Mouse (Mus musculus) hindbrain, embryonic 15.5 days (tissue): Measurements from ENCODE around the gene Syncrip. TPM values are rescaled to one million over a fixed set of nuclear protein-coding genes. Genes with fewer than 3 reads are reported as not detected.
"Not testable (repeated sequence)": the region's sequence is repeated elsewhere in the genome, so short reads cannot be mapped to it uniquely, and the experiment has no call there.

ENCODE experiments used
- ATAC-seq: fragments of 200-750 bp; cut with Nextera tagmentation; 2 replicates; pipeline ENCODE4 v1.8.0; 2017; ENCODE audit warnings: low read depth, moderate number of reproducible peaks, moderate TSS enrichment; ENCODE audit not compliant: low FRiP score
- H3K27ac ChIP-seq: fragments of 300-500 bp; sonication (generic); replicated peaks from 2 replicates; pipeline ENCODE4 v1.5.1; 2015; ENCODE audit warnings: mild to moderate bottlenecking, inconsistent platforms
- H3K27me3 ChIP-seq: fragments of 300-500 bp; sonication (generic); 2 replicates; pipeline ENCODE4 v1.6.1; 2015; ENCODE audit warnings: control low read depth, inconsistent platforms
- H3K36me3 ChIP-seq: fragments of 300-500 bp; sonication (generic); 2 replicates; pipeline ENCODE4 v1.6.1; 2015; ENCODE audit warnings: control low read depth, inconsistent platforms
- H3K4me1 ChIP-seq: fragments of 300-500 bp; sonication (generic); replicated peaks from 2 replicates; pipeline ENCODE4 v1.6.1; 2015; ENCODE audit warnings: control low read depth, inconsistent platforms
- H3K4me2 ChIP-seq: fragments of 300-500 bp; sonication (generic); 2 replicates; pipeline ENCODE4 v1.6.1; 2015; ENCODE audit warnings: moderate library complexity, mild to moderate bottlenecking, inconsistent platforms
- H3K4me3 ChIP-seq: fragments of 300-500 bp; sonication (generic); 2 replicates; pipeline ENCODE4 v1.5.1; 2015; ENCODE audit warnings: mild to moderate bottlenecking, inconsistent platforms
- H3K9ac ChIP-seq: fragments of 300-500 bp; sonication (generic); 2 replicates; pipeline ENCODE4 v1.6.1; 2015; ENCODE audit warnings: inconsistent platforms
- H3K9me3 ChIP-seq: fragments of 300-500 bp; sonication (generic); 2 replicates; pipeline ENCODE4 v1.6.1; 2016; ENCODE audit warnings: control low read depth, inconsistent platforms
- WGBS: fragments of 180-500 bp; shearing (Covaris S2); methylation state at CpG from one replicate; pipeline ENCODE4 v1.1.7; 2015; 5-methylcytosine and 5-hydroxymethylcytosine counted together
- polyA plus RNA-seq: library from polyadenylated mRNA; unstranded; fragments of >200 nt; fragmentation: Nextera tagmentation; extraction: Ambion mirVana; gene quantifications from 2 replicates; pipeline ENCODE4 v1.2.1, GENCODE M21; 2015

Gene Syncrip
- 71.2 and 77.0 TPM in 2 replicates for polyA plus RNA-seq

DNA sequence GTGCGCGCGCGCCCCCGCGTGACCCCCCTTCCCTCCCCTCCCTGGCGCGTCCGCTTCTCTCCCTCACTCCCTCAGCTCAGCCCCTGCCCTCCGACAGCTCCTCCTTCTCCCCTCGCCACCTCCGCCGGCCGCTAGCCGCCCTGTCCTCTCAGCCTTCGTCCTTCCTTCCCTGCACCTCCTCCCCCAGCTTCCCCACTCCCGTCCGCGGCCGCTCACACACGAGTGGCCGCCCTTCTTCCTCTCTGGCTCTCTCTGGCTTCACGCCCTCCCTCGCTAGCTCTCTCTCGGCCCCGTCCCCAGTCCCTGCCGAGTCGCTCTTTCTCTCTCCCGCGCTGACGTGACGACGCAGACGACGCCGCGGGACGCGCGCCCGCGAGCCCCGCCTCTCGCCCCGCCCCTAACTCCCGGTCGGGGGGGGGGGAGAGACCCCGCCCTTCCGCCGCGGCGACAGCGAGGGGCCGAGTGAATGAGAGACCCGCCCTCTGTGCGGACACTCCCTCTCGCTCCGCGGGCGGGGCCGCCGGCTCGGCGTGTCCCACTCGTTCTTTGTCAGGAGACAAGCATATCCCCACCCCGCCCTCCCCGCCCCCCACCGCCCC, at the start of gene Syncrip:
Gene Syncrip, minus strand, starts transcription at position 345 of the 599 bp plus-strand sequence.
- WGBS, result 0% methylated on average over 36 of the region's 68 CpGs
- Histone ChIP-seq H3K4me1 (peaks cover 33% of the 10 kb centered on the region), H3K4me2 (peak within 1 kb of the TSS; percentile 70), H3K9ac (peak within 1 kb of the TSS; percentile 98), H3K4me3 (peak within 1 kb of the TSS; percentile 93), H3K27ac (peak within 1 kb of the TSS; percentile 100)
- ATAC-seq, result peak; percentile 96
- H3K36me3 ChIP-seq, H3K27me3 ChIP-seq, H3K9me3 ChIP-seq: not testable (repeated sequence)

DNA sequence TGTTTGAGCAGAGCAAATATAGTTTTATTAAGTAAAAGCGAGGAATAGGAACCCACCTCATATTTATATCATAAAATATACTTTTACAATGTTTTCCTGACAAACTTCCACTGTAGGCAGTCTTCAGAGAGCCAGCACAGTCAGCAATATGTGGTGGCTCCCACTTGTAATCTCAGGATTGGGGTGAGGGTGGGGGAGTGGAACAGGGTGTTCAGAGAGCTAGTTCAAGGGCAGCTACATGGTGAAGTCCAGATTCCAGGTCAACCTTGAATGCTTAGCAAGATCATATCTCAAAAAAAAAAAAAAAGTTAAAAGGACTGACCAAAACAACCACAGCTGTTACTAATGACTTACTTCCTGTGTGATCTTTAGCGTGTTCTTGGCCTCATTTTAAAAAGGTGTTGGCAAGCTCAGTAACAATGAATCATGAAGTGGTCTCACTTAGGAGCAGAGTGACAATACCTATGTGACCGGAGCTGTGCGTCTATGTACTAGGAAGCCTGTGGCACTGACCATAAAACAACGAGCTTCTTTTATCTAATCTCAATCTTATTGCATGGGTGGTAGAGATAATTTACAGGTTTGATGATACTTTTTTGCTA, 47.7 kb upstream of the Syncrip start:
- no peak overlapping the region for H3K4me2 ChIP-seq
- 91% methylated on average over 5 of the region's 5 CpGs for WGBS
- no peak for ATAC-seq

DNA sequence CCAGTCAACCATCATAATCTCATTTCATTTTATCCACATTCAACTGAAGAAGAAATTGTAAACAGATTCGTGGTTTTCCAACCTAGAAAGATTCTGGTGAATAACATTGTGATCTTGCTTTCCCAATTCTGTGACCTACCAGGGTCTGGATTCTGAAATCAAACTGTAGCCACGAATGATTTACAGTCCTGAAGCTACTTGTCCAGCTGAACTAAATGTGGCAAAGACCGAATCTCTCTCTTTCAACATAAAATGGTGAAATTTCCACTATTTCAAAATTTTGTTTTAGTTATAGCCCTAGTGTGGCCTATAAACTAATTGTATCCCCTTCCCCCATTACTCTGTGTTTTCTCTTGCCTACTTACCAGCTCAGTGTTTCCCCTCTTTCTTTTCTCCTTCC, 47.2 kb upstream of the Syncrip start:
- no peaks in the 10 kb centered on the region for H3K36me3 ChIP-seq
- no peak for ATAC-seq
- no peaks in the 10 kb centered on the region for H3K9me3 ChIP-seq
- H3K27me3 ChIP-seq, result no peaks in the 10 kb centered on the region
- WGBS, result 90% methylated on average over 3 of the region's 3 CpGs
- H3K4me2 ChIP-seq, result no peak overlapping the region
- H3K9ac ChIP-seq, result no peak overlapping the region
- H3K4me1 ChIP-seq, result no peaks in the 10 kb centered on the region
- H3K4me3 ChIP-seq, result no peak overlapping the region
- no peak overlapping the region for H3K27ac ChIP-seq

More for the DNA sequence above, 47.7 kb upstream of the Syncrip start:
- H3K36me3 ChIP-seq, result no peaks in the 10 kb centered on the region
- H3K4me3 ChIP-seq, result no peak overlapping the region
- no peak overlapping the region for H3K27ac ChIP-seq
- H3K4me1 ChIP-seq, result no peaks in the 10 kb centered on the region
- H3K9me3 ChIP-seq, result no peaks in the 10 kb centered on the region
- H3K9ac ChIP-seq, result no peak overlapping the region
- H3K27me3 ChIP-seq, result no peaks in the 10 kb centered on the region

DNA sequence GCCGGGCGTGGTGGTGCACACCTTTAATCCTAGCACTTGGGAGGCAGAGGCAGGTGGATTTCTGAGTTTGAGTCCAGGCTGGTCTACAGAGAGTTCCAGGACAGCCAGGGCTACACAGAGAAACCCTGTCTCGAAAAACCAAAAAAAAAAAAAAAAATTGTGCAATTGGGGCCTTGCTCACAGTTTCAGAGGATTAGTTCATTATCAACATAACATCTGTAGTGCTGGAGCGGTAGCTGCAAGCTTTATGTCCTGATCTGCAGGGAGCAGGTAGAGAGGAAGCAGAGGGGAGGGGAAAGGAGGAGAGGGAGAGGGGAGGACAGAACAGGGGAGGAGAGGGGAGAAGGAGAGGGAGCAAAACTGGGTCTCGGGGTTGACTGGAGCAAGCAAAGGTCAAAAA, 46.4 kb upstream of the Syncrip start:
- Histone ChIP-seq H3K4me2 (no peak overlapping the region), H3K27ac (no peak overlapping the region), H3K36me3 (no peaks in the 10 kb centered on the region), H3K9me3 (no peaks in the 10 kb centered on the region), H3K4me1 (no peaks in the 10 kb centered on the region), H3K27me3 (no peaks in the 10 kb centered on the region), H3K9ac (no peak overlapping the region), H3K4me3 (no peak overlapping the region)
- WGBS, result 83% methylated on average over 5 of the region's 5 CpGs
- no peak for ATAC-seq

DNA sequence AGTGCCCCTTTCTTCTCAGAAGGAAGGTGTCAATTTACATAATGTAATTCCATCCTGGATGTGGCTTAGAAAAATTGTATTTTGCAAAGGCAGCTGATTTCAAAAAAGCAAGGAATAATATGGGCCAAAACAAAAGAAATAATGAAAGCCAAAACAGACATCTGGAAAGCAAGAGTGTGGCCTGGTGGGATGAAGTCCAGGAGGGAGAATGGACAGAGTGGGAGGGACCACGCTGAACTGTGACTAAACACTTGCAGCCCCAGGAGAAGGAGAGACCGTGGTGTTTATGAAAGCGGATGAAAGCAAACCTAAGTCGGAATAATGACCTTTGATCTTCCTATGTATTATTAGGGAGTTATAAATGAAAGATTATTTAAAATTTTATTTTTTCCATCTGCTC, 45.6 kb upstream of the Syncrip start:
- Histone ChIP-seq H3K4me2 (no peak overlapping the region), H3K9me3 (no peaks in the 10 kb centered on the region), H3K27me3 (no peaks in the 10 kb centered on the region), H3K4me3 (no peak overlapping the region), H3K9ac (no peak overlapping the region), H3K4me1 (peaks cover 5% of the 10 kb centered on the region), H3K36me3 (no peaks in the 10 kb centered on the region), H3K27ac (no peak overlapping the region)
- ATAC-seq, result no peak
- WGBS, result 80% methylated on average over 4 of the region's 4 CpGs

DNA sequence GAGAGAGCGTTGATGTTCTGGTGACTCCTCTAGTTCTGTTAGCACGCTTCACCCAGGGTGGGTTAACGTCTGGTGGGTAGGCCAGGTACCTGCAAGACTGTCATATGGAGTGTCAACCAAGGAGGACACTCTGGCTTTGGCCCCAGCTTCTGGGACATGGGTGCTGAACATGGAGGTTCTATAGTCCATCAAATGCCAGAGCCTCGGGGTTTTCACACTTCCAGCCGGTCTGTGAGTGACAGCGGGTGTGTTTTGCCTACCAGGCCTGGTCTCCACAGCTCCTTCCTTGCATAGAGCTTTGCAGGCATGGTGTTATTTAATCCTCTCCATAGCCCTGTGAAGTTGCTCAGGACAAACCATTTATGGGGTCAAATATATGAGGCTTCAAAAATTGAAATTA, 43.0 kb upstream of the Syncrip start:
- Histone ChIP-seq H3K9me3 (no peaks in the 10 kb centered on the region), H3K36me3 (peaks cover 8% of the 10 kb centered on the region; the same call in 1 of the 2 replicates), H3K27ac (no peak overlapping the region), H3K9ac (no peak overlapping the region), H3K4me2 (no peak overlapping the region), H3K4me3 (no peak overlapping the region), H3K27me3 (no peaks in the 10 kb centered on the region), H3K4me1 (peaks cover 14% of the 10 kb centered on the region)
- ATAC-seq, result no peak
- 90% methylated on average over 6 of the region's 6 CpGs for WGBS

DNA sequence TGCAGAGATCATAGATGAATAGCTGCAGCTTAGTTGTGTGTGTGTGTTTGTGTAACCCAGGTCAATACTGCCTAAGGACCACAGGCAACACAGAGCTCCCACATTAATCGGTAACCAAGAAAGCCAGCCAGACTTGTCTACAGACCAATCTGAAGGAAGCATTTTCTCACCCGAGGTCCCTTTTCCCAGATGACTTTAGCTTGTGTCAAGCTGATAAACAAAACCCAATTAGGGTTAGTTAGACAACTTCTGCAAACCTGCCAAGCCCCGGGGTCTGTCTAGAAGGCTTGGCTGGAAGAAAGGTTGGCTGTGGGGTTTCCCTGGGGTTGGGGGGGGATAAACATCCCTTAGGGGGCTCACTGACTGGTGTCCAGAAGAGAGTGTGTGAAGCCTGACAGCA, 42.4 kb upstream of the Syncrip start:
- no peaks in the 10 kb centered on the region for H3K27me3 ChIP-seq
- no peak for ATAC-seq
- H3K9ac ChIP-seq, result no peak overlapping the region
- 79% methylated on average over 3 of the region's 3 CpGs for WGBS
- no peaks in the 10 kb centered on the region for H3K9me3 ChIP-seq
- H3K36me3 ChIP-seq, result peaks cover 13% of the 10 kb centered on the region; the same call in 1 of the 2 replicates
- peaks cover 19% of the 10 kb centered on the region for H3K4me1 ChIP-seq
- H3K4me2 ChIP-seq, result no peak overlapping the region
- no peak overlapping the region for H3K4me3 ChIP-seq
- H3K27ac ChIP-seq, result no peak overlapping the region

DNA sequence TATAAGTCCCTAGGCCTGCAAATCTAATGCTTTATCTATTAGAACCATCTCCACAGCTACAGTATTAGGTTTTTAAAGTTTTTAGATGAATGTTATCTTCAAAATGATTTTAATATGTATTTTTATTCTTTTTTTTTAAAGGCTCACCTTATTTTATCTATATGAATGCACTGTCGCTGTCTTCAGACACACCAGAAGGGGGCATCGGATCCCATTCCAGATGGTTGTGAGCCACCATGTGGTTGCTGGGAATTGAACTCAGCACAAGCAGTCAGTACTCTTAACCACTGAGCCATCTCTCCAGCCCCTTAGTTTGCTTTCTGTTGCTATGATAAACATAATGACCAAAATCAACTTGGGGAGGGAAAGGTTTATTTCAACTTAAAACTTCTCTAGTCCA, 42.0 kb upstream of the Syncrip start:
- no peaks in the 10 kb centered on the region for H3K9me3 ChIP-seq
- no peak overlapping the region for H3K9ac ChIP-seq
- H3K27me3 ChIP-seq, result no peaks in the 10 kb centered on the region
- H3K4me1 ChIP-seq, result peaks cover 24% of the 10 kb centered on the region
- H3K27ac ChIP-seq, result no peak overlapping the region
- no peak overlapping the region for H3K4me2 ChIP-seq
- 95% methylated on average over 2 of the region's 2 CpGs for WGBS
- H3K36me3 ChIP-seq, result peaks cover 13% of the 10 kb centered on the region; the same call in 1 of the 2 replicates
- H3K4me3 ChIP-seq, result no peak overlapping the region
- ATAC-seq, result no peak

DNA sequence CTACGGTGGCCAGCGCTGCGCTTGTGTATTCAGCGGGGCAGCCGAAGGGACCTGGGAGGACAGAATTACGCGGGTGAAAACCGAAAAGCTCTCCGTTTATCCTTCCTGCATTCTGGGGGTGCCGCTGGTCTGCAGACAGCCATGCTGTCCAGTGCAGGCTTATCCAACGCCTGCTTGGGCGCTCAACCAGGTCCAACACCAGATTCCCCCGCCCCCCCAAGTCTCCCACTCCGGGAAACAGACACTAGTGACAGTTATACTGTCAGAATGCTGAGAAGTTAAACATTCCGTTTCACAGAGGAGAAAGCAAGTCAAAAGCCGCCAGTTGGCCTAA, 40.9 kb upstream of the Syncrip start:
- peak overlapping the region; percentile 96 for H3K27ac ChIP-seq
- H3K9me3 ChIP-seq, result no peaks in the 10 kb centered on the region
- peaks cover 13% of the 10 kb centered on the region; the same call in 1 of the 2 replicates for H3K36me3 ChIP-seq
- peak overlapping the region; percentile 83 for H3K4me3 ChIP-seq
- H3K4me2 ChIP-seq, result peak overlapping the region; percentile 71
- WGBS, result under 1% methylated on average over 16 of the region's 16 CpGs
- H3K9ac ChIP-seq, result peak overlapping the region; percentile 43
- no peaks in the 10 kb centered on the region for H3K27me3 ChIP-seq
- no peak for ATAC-seq
- H3K4me1 ChIP-seq, result peaks cover 31% of the 10 kb centered on the region

DNA sequence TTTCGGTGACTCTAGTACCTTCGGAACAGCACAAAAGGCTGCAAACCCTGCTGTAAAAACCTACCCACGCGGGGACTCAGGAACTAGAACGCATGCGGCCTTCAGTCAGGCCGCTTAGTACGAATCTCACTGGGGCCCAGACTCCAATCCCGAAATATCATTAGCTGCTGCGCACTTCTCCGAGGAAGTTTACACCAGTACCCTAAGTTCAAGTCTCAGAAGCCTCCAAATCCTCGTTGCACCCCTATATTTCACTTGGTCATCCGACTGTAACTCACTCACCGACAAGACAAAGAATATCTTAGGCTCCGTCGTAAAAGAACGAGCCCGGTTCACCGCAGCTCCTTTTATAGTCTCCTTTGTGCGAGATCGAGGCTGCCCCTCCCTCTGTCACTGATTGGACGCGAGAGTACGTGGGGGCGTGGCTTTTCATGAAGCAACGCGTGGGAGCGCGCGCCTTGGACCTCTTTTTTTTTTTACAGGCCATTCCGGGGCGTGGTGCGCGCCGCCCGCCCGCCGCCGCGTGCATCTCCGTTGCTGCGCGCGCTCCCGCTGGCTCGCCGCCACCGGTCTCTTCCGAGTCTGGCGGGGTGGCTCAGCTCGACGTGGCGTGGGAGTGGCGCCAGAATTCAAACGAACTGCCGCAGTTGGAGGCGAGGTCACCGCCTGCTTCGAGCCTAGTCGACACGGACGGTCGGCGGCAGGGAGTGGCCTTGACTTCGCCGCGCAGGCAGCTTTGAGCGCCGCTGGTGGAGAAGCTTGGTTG, 40.4 kb upstream of the Syncrip start:
- Histone ChIP-seq H3K4me1 (peaks cover 31% of the 10 kb centered on the region), H3K4me3 (peak overlapping the region; percentile 83), H3K9ac (peak overlapping the region; percentile 97), H3K27me3 (no peaks in the 10 kb centered on the region), H3K27ac (peak overlapping the region; percentile 96), H3K4me2 (peak overlapping the region; percentile 71), H3K36me3 (peaks cover 13% of the 10 kb centered on the region; the same call in 1 of the 2 replicates), H3K9me3 (no peaks in the 10 kb centered on the region)
- under 1% methylated on average over 63 of the region's 69 CpGs for WGBS
- ATAC-seq, result peak; percentile 91

DNA sequence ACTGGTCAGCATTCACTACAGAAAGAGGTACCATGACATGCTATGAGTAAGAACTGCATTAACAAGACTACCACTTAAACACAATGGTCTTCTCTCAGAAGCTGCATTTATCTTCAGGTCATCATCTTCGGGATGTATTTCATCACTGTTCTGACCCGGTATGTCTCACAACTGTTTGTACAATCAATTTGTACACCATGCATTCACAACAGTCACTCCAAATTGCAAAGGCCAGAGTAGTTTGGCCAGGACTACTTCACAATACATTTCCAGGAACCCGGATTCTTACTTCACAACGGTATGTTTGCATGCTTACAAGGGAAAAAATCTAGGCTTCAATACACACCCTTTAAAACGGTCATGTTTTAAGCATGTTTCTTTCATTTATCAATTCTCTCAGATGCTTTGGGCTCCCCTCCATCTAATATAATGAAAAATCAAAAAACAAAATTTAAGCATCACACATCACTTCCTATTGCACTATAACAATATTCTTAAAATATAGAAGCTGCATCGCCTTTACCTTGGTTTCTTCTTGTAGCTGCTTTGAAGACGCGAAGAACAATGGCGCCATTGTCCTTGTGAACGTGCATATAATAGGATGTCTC, 39.7 kb upstream of the Syncrip start:
- peak overlapping the region; percentile 96 for H3K27ac ChIP-seq
- peaks cover 31% of the 10 kb centered on the region for H3K4me1 ChIP-seq
- H3K36me3 ChIP-seq, result peaks cover 13% of the 10 kb centered on the region; the same call in 1 of the 2 replicates
- H3K4me3 ChIP-seq, result peak overlapping the region; percentile 83
- H3K4me2 ChIP-seq, result peak overlapping the region; percentile 71
- under 1% methylated on average over 10 of the region's 10 CpGs for WGBS
- no peaks in the 10 kb centered on the region for H3K27me3 ChIP-seq
- no peak for ATAC-seq
- no peaks in the 10 kb centered on the region for H3K9me3 ChIP-seq
- H3K9ac ChIP-seq, result peak overlapping the region; percentile 97
